Mouse (Mus musculus) G1E-ER4 (cell line): Measurements from ENCODE around the gene Il13. TPM values are rescaled to one million over a fixed set of nuclear protein-coding genes. Genes with fewer than 3 reads are reported as not detected.
A peak's percentile ranks its signal among the peaks of the same experiment; 100 is the strongest.

Experiments used
- GATA1 ChIP-seq: IDR thresholded peaks from one replicate; pipeline ENCODE4 v1.8.0; 2012; ENCODE audit warnings: low read length, inconsistent platforms
- polyA plus RNA-seq: library from polyadenylated mRNA; stranded (reverse); fragments of >175 nt; gene quantifications from 2 replicates; pipeline ENCODE4 v1.2.3, GENCODE M21; 2012

The Il13 gene
- polyA plus RNA-seq, 1 experiment: not detected

GRCm38 (mm10) chr11:53617562-53618109 lies 16.9 kb downstream of the Il13 start:
- no peak for TF ChIP-seq GATA1

GRCm38 (mm10) chr11:53616748-53617558 lies 17.5 kb downstream of the Il13 start:
- TF ChIP-seq GATA1: peak; percentile 63

- TF ChIP-seq GATA1: no peak
Measured at GRCm38 (mm10) chr11:53615575-53615974, 18.9 kb downstream of the Il13 start.

- TF ChIP-seq GATA1: no peak
Measured at GRCm38 (mm10) chr11:53615172-53615571, 19.3 kb downstream of the Il13 start.

- no peak for TF ChIP-seq GATA1
Measured at GRCm38 (mm10) chr11:53609672-53610071, 24.8 kb downstream of the Il13 start.

GRCm38 (mm10) chr11:53609231-53609630 lies 25.3 kb downstream of the Il13 start:
- peak; percentile 61 for TF ChIP-seq GATA1

- peak; percentile 64 for TF ChIP-seq GATA1
Measured at GRCm38 (mm10) chr11:53605609-53606008, 28.9 kb downstream of the Il13 start.

GRCm38 (mm10) chr11:53604983-53605382 lies 29.5 kb downstream of the Il13 start:
- no peak for TF ChIP-seq GATA1

GRCm38 (mm10) chr11:53591116-53591515 lies 43.4 kb downstream of the Il13 start:
- TF ChIP-seq GATA1: no peak

- no peak for TF ChIP-seq GATA1
Measured at GRCm38 (mm10) chr11:53590368-53590768, 44.1 kb downstream of the Il13 start.

GRCm38 (mm10) chr11:53588279-53588678 lies 46.2 kb downstream of the Il13 start:
- TF ChIP-seq GATA1: no peak

- TF ChIP-seq GATA1: no peak
Measured at GRCm38 (mm10) chr11:53585510-53585909, 49.0 kb downstream of the Il13 start.

- no peak for TF ChIP-seq GATA1
Measured at GRCm38 (mm10) chr11:53584849-53585248, 49.7 kb downstream of the Il13 start.

- TF ChIP-seq GATA1: no peak
Measured at GRCm38 (mm10) chr11:53583151-53583550, 51.4 kb downstream of the Il13 start.

Other genes with a start within 250 kb of the Il13 start
- not detected in 2 replicates for gene Leap2, start 211.5 kb downstream of the Il13 start, polyA plus RNA-seq
- gene Uqcrq, start 203.9 kb downstream of the Il13 start, polyA plus RNA-seq: 217 and 299 TPM in 2 replicates
- 0.14 and 0.24 TPM in 2 replicates for gene Gdf9, start 203.7 kb downstream of the Il13 start, polyA plus RNA-seq
- gene Gm10447, start 177.6 kb downstream of the Il13 start, polyA plus RNA-seq: not detected in 2 replicates
- not detected in 2 replicates for gene Shroom1, start 177.5 kb downstream of the Il13 start, polyA plus RNA-seq
- gene Gm9837, start 164.2 kb downstream of the Il13 start, polyA plus RNA-seq: not detected in 2 replicates
- 0.15 and 0.50 TPM in 2 replicates for gene Gm9945, start 154.5 kb downstream of the Il13 start, polyA plus RNA-seq
- 12.6 and 15.6 TPM in 2 replicates for gene Sowaha, start 154.4 kb downstream of the Il13 start, polyA plus RNA-seq
- 208 and 239 TPM in 2 replicates for gene Sept8, start 115.4 kb downstream of the Il13 start, polyA plus RNA-seq
- gene Kif3a, start 67.3 kb downstream of the Il13 start, polyA plus RNA-seq: 6.9 and 7.2 TPM in 2 replicates
- 0.81 TPM in 1 of 2 replicates, not detected in the other for gene Il4, start 16.0 kb downstream of the Il13 start, polyA plus RNA-seq
- gene Rad50, start 72.6 kb upstream of the Il13 start, polyA plus RNA-seq: 16.0 and 16.3 TPM in 2 replicates
- gene Il5, start 86.1 kb upstream of the Il13 start, polyA plus RNA-seq: not detected in 2 replicates
- gene Irf1, start 135.3 kb upstream of the Il13 start, polyA plus RNA-seq: 0.25 and 0.32 TPM in 2 replicates
- gene Gm17334, start 138.5 kb upstream of the Il13 start, polyA plus RNA-seq: not detected in 2 replicates
- not detected in 2 replicates for gene Gm12216, start 224.6 kb upstream of the Il13 start, polyA plus RNA-seq